Mouse (Mus musculus) olfactory bulb, adult 2 months (tissue): ENCODE measurements around the gene Vwa3b.

Experiments
- CTCF ChIP-seq: fragments of 200-500 bp; IDR thresholded peaks from 2 replicates; pipeline ENCODE4 v1.5.1; 2012; ENCODE audit warnings: low read depth, mild to moderate bottlenecking, low read length, moderate library complexity; ENCODE audit not compliant: insufficient read depth
- POLR2A ChIP-seq: fragments of 200-500 bp; IDR thresholded peaks from 2 replicates; pipeline ENCODE4 v1.6.1; 2012; ENCODE audit warnings: mild to moderate bottlenecking, low read depth, low read length, moderate library complexity; ENCODE audit not compliant: insufficient read depth

GRCm38 (mm10) chr1:36986396-36987160 lies 39.8 kb upstream of the Vwa3b start:
- TF ChIP-seq CTCF (no peak), POLR2A (no peak)
